ENCODE assay signal across 25 mouse cellular contexts in the genomic region with DNA sequence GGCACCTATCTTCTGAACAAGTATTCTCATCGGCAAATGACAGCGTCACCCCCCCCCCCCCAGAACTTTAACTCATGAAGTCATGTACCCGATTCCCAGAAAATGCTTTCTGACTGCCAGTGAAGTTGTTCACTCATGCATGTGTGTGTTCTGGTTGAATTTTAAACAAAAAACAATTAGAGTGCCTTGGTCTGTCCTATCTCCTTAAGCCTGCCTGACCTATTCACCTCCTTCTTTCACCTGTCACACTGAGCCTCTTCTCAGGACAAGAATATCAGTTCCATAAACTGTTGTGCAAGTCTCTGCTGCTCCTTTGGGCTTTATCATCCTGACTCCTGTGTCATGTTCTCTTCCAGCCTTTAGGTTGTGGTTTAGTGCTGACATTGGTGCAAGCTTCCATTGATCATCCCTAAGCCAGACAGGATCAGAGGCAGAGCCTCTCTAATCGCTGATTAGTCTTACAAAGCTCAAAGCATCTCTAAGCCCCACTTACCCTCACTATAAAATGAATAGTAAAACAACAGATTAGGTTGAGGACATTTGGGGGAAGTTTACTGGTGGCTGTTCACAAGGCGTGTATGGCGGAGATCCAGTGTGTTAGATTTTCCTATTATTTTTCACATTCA.
"Had no signal": no experiment of that assay in that cellular context is flagged by ENCODE, and none has a peak within 500 bp of the region (broad histone marks: within the 10 kb centered on the region; RNA-seq: fewer than 3 reads in every experiment).

No protein-coding gene starts in this region.

- ATAC-seq: intestine, postnatal 0 days; liver, embryonic 12.5 days had no signal

- H3K9ac ChIP-seq: limb, embryonic 13.5 days; liver, embryonic 12.5 days; liver, embryonic 15.5 days; lung, embryonic 15.5 days; neural tube, embryonic 12.5 days; neural tube, embryonic 15.5 days had no signal

- H3K9me3 ChIP-seq: limb, embryonic 10.5 days; liver, embryonic 12.5 days; liver, embryonic 15.5 days; lung, embryonic 15.5 days; megakaryocyte, embryonic 14.5 days; neural tube, embryonic 12.5 days; neural tube, embryonic 15.5 days had no signal

- H3K27ac ChIP-seq: kidney, postnatal 0 days; layer of hippocampus, adult 2 months; limb, embryonic 10.5 days; limb, embryonic 13.5 days; liver, embryonic 12.5 days; liver, embryonic 15.5 days; lung, embryonic 15.5 days; midbrain, embryonic 10.5 days; neural tube, embryonic 12.5 days; neural tube, embryonic 15.5 days; stomach, postnatal 0 days had no signal

- DNase-seq: kidney, adult 8-10 months; layer of hippocampus, adult 9-11 months; liver; lung, adult 18-20 months; lung, postnatal 10 days; lung, postnatal 36 days; midbrain, embryonic 14.5 days; right cerebral cortex, adult 18-20 months; right cerebral cortex, postnatal 14 days; right cerebral cortex, postnatal 4 days; thymus, adult 2 months; thymus, postnatal 36 days had no signal

- H3K4me2 ChIP-seq: limb, embryonic 13.5 days; liver, embryonic 12.5 days; liver, embryonic 15.5 days; lung, embryonic 15.5 days; neural tube, embryonic 12.5 days; neural tube, embryonic 15.5 days had no signal

- H3K36me3 ChIP-seq: limb, embryonic 10.5 days; limb, embryonic 13.5 days; liver, embryonic 12.5 days; liver, embryonic 15.5 days; lung, embryonic 15.5 days; midbrain, embryonic 10.5 days; neural tube, embryonic 12.5 days; neural tube, embryonic 15.5 days had no signal

- H3K4me1 ChIP-seq: limb, embryonic 10.5 days; limb, embryonic 13.5 days; liver, embryonic 12.5 days; liver, embryonic 15.5 days; lung, embryonic 15.5 days; megakaryocyte, embryonic 14.5 days; neural tube, embryonic 12.5 days; neural tube, embryonic 15.5 days had no signal

- H3K27me3 ChIP-seq: limb, embryonic 13.5 days; liver, embryonic 12.5 days; liver, embryonic 15.5 days; lung, embryonic 15.5 days; megakaryocyte, embryonic 14.5 days; neural tube, embryonic 12.5 days; neural tube, embryonic 15.5 days had no signal

- H3K4me3 ChIP-seq: layer of hippocampus, adult 2 months; limb, embryonic 10.5 days; limb, embryonic 13.5 days; liver, embryonic 12.5 days; liver, embryonic 15.5 days; lung, embryonic 15.5 days; megakaryocyte, embryonic 14.5 days; midbrain, embryonic 10.5 days; neural tube, embryonic 12.5 days; neural tube, embryonic 15.5 days had no signal
